Mouse (Mus musculus): ENCODE data around the gene Mnat1. TPM values are rescaled to one million over a fixed set of nuclear protein-coding genes. Genes with fewer than 3 reads are reported as not detected.
"Not testable (repeated sequence)": the region's sequence is repeated elsewhere in the genome, so short reads cannot be mapped to it uniquely, and the experiment has no call there.

Mnat1 gene
- polyA plus RNA-seq, 1 experiment from 2014 or later: 51.6 TPM

GRCm38 (mm10) chr12:73094189-73094588 is 29.3 kb upstream of the Mnat1 start:
- Histone ChIP-seq H3K4me3 (ENCODE audit: low read depth, low read length) (no peak overlapping the region), H3K27ac (replicated peaks; ENCODE audit: low read depth, low read length) (no peak overlapping the region), H3K9ac (ENCODE audit: low read length) (no peak overlapping the region), H3K4me2 (ENCODE audit: low read depth, severe bottlenecking) (no peak overlapping the region), H3K4me1 (ENCODE audit: control insufficient read depth, insufficient read depth, low read length) (no peaks in the 10 kb centered on the region), H3K36me3 (ENCODE audit: control insufficient read depth, insufficient read depth, low read length) (no peaks in the 10 kb centered on the region), H3K27me3 (ENCODE audit: control insufficient read depth, insufficient read depth, low read length) (no peaks in the 10 kb centered on the region), H3K9me3 (ENCODE audit: control insufficient read depth, low read length) (no peaks in the 10 kb centered on the region)
- DNase-seq (ENCODE audit: low spot score) (no peak), ATAC-seq (ENCODE audit: insufficient number of reproducible peaks, low FRiP score, low TSS enrichment, low read depth) (no peak)
- WGBS: 82% methylated on average over 2 of the region's 2 CpGs

GRCm38 (mm10) chr12:73094605-73095004 is 28.9 kb upstream of the Mnat1 start:
- DNase-seq (ENCODE audit: low spot score): no peak
- H3K4me3 ChIP-seq (ENCODE audit: low read depth, low read length): no peak overlapping the region
- H3K27me3 ChIP-seq (ENCODE audit: control insufficient read depth, insufficient read depth, low read length): no peaks in the 10 kb centered on the region
- no peaks in the 10 kb centered on the region for H3K36me3 ChIP-seq (ENCODE audit: control insufficient read depth, insufficient read depth, low read length)
- ATAC-seq (ENCODE audit: insufficient number of reproducible peaks, low FRiP score, low TSS enrichment, low read depth): no peak
- 53% methylated on average over 2 of the region's 2 CpGs for WGBS
- no peak overlapping the region for H3K27ac ChIP-seq (replicated peaks; ENCODE audit: low read depth, low read length)
- no peak overlapping the region for H3K9ac ChIP-seq (ENCODE audit: low read length)
- no peaks in the 10 kb centered on the region for H3K9me3 ChIP-seq (ENCODE audit: control insufficient read depth, low read length)
- no peak overlapping the region for H3K4me2 ChIP-seq (ENCODE audit: low read depth, severe bottlenecking)
- H3K4me1 ChIP-seq (ENCODE audit: control insufficient read depth, insufficient read depth, low read length): no peaks in the 10 kb centered on the region

- H3K9ac ChIP-seq (ENCODE audit: low read length); H3K4me3 ChIP-seq (ENCODE audit: low read depth, low read length); H3K4me1 ChIP-seq (ENCODE audit: control insufficient read depth, insufficient read depth, low read length); H3K9me3 ChIP-seq (ENCODE audit: control insufficient read depth, low read length); H3K27ac ChIP-seq (replicated peaks; ENCODE audit: low read depth, low read length); H3K4me2 ChIP-seq (ENCODE audit: low read depth, severe bottlenecking); H3K27me3 ChIP-seq (ENCODE audit: control insufficient read depth, insufficient read depth, low read length); DNase-seq (ENCODE audit: low spot score); ATAC-seq (ENCODE audit: insufficient number of reproducible peaks, low FRiP score, low TSS enrichment, low read depth); H3K36me3 ChIP-seq (ENCODE audit: control insufficient read depth, insufficient read depth, low read length): not testable (repeated sequence)
- 88% methylated on average over 5 of the region's 5 CpGs for WGBS
These were observed 27.3 kb upstream of the Mnat1 start for GRCm38 (mm10) chr12:73096177-73096576.

GRCm38 (mm10) chr12:73098593-73098992 is 24.9 kb upstream of the Mnat1 start:
- no peak overlapping the region for H3K9ac ChIP-seq (ENCODE audit: low read length)
- H3K4me2 ChIP-seq (ENCODE audit: low read depth, severe bottlenecking): no peak overlapping the region
- no peak overlapping the region for H3K27ac ChIP-seq (replicated peaks; ENCODE audit: low read depth, low read length)
- H3K4me3 ChIP-seq (ENCODE audit: low read depth, low read length): no peak overlapping the region
- WGBS: 83% methylated on average over 4 of the region's 4 CpGs
- H3K27me3 ChIP-seq (ENCODE audit: control insufficient read depth, insufficient read depth, low read length): no peaks in the 10 kb centered on the region
- H3K36me3 ChIP-seq (ENCODE audit: control insufficient read depth, insufficient read depth, low read length): peaks cover 10% of the 10 kb centered on the region
- ATAC-seq (ENCODE audit: insufficient number of reproducible peaks, low FRiP score, low TSS enrichment, low read depth) (no peak), DNase-seq (ENCODE audit: low spot score) (no peak)
- H3K4me1 ChIP-seq (ENCODE audit: control insufficient read depth, insufficient read depth, low read length): no peaks in the 10 kb centered on the region
- no peaks in the 10 kb centered on the region for H3K9me3 ChIP-seq (ENCODE audit: control insufficient read depth, low read length)

GRCm38 (mm10) chr12:73103713-73104112 is 19.8 kb upstream of the Mnat1 start:
- H3K4me3 ChIP-seq (ENCODE audit: low read depth, low read length): no peak overlapping the region
- no peaks in the 10 kb centered on the region for H3K27me3 ChIP-seq (ENCODE audit: control insufficient read depth, insufficient read depth, low read length)
- H3K9me3 ChIP-seq (ENCODE audit: control insufficient read depth, low read length): no peaks in the 10 kb centered on the region
- no peak overlapping the region for H3K4me2 ChIP-seq (ENCODE audit: low read depth, severe bottlenecking)
- WGBS: 83% methylated on average over 12 of the region's 12 CpGs
- no peak overlapping the region for H3K27ac ChIP-seq (replicated peaks; ENCODE audit: low read depth, low read length)
- DNase-seq (ENCODE audit: low spot score) (no peak), ATAC-seq (ENCODE audit: insufficient number of reproducible peaks, low FRiP score, low TSS enrichment, low read depth) (peak; percentile 60; the same call in 1 of the 2 replicates)
- peaks cover 3% of the 10 kb centered on the region; the same call in 1 of the 2 replicates for H3K4me1 ChIP-seq (ENCODE audit: control insufficient read depth, insufficient read depth, low read length)
- no peak overlapping the region for H3K9ac ChIP-seq (ENCODE audit: low read length)
- H3K36me3 ChIP-seq (ENCODE audit: control insufficient read depth, insufficient read depth, low read length): peaks cover 19% of the 10 kb centered on the region

- Histone ChIP-seq H3K9ac (ENCODE audit: low read length) (no peak overlapping the region), H3K4me2 (ENCODE audit: low read depth, severe bottlenecking) (no peak overlapping the region), H3K36me3 (ENCODE audit: control insufficient read depth, insufficient read depth, low read length) (peaks cover 16% of the 10 kb centered on the region), H3K9me3 (ENCODE audit: control insufficient read depth, low read length) (no peaks in the 10 kb centered on the region), H3K4me1 (ENCODE audit: control insufficient read depth, insufficient read depth, low read length) (peaks cover 20% of the 10 kb centered on the region), H3K27ac (replicated peaks; ENCODE audit: low read depth, low read length) (no peak overlapping the region), H3K27me3 (ENCODE audit: control insufficient read depth, insufficient read depth, low read length) (no peaks in the 10 kb centered on the region), H3K4me3 (ENCODE audit: low read depth, low read length) (no peak overlapping the region)
- DNase-seq (ENCODE audit: low spot score) (no peak), ATAC-seq (ENCODE audit: insufficient number of reproducible peaks, low FRiP score, low TSS enrichment, low read depth) (no peak)
- WGBS: 88% methylated on average over 2 of the region's 2 CpGs
These were observed 15.7 kb upstream of the Mnat1 start for GRCm38 (mm10) chr12:73107821-73108220.

- WGBS: under 1% methylated on average over 23 of the region's 23 CpGs
- ATAC-seq (ENCODE audit: insufficient number of reproducible peaks, low FRiP score, low TSS enrichment, low read depth) (peak; percentile 52), DNase-seq (ENCODE audit: low spot score) (peak; percentile 75)
- Histone ChIP-seq H3K9me3 (ENCODE audit: control insufficient read depth, low read length) (no peaks in the 10 kb centered on the region), H3K4me1 (ENCODE audit: control insufficient read depth, insufficient read depth, low read length) (peaks cover 23% of the 10 kb centered on the region), H3K4me2 (ENCODE audit: low read depth, severe bottlenecking) (peak overlapping the region; percentile 95), H3K9ac (ENCODE audit: low read length) (peak overlapping the region; percentile 97), H3K4me3 (ENCODE audit: low read depth, low read length) (peak overlapping the region; percentile 98), H3K27ac (replicated peaks; ENCODE audit: low read depth, low read length) (peak overlapping the region; percentile 99), H3K36me3 (ENCODE audit: control insufficient read depth, insufficient read depth, low read length) (peaks cover 5% of the 10 kb centered on the region; the same call in 1 of the 2 replicates), H3K27me3 (ENCODE audit: control insufficient read depth, insufficient read depth, low read length) (no peaks in the 10 kb centered on the region)
These were observed 12.9 kb upstream of the Mnat1 start for GRCm38 (mm10) chr12:73110431-73111111.

- peak overlapping the region; percentile 95 for H3K4me2 ChIP-seq (ENCODE audit: low read depth, severe bottlenecking)
- under 1% methylated on average over 43 of the region's 44 CpGs for WGBS
- peaks cover 23% of the 10 kb centered on the region for H3K4me1 ChIP-seq (ENCODE audit: control insufficient read depth, insufficient read depth, low read length)
- H3K9me3 ChIP-seq (ENCODE audit: control insufficient read depth, low read length): no peaks in the 10 kb centered on the region
- peak overlapping the region; percentile 98 for H3K4me3 ChIP-seq (ENCODE audit: low read depth, low read length)
- H3K27me3 ChIP-seq (ENCODE audit: control insufficient read depth, insufficient read depth, low read length): no peaks in the 10 kb centered on the region
- 0 out of 2 replicates have a peak, but pooled peaks cover 2% of the 10 kb centered on the region for H3K36me3 ChIP-seq (ENCODE audit: control insufficient read depth, insufficient read depth, low read length)
- peak overlapping the region; percentile 99 for H3K27ac ChIP-seq (replicated peaks; ENCODE audit: low read depth, low read length)
- DNase-seq (ENCODE audit: low spot score) (no peak), ATAC-seq (ENCODE audit: insufficient number of reproducible peaks, low FRiP score, low TSS enrichment, low read depth) (peak; percentile 22; the same call in 1 of the 2 replicates)
- H3K9ac ChIP-seq (ENCODE audit: low read length): peak overlapping the region; percentile 97
These were observed 11.8 kb upstream of the Mnat1 start for GRCm38 (mm10) chr12:73111561-73112325.
